Mouse (Mus musculus) G1E (cell line): ENCODE data around the gene Pdgfc. TPM values are rescaled to one million over a fixed set of nuclear protein-coding genes. Genes with fewer than 3 reads are reported as not detected.
A peak's percentile ranks its signal among the peaks of the same experiment; 100 is the strongest.

Source experiments
- ATAC-seq: 2 replicates; pipeline ENCODE4 v1.8.0; 2016; ENCODE audit warnings: mild to moderate bottlenecking; ENCODE audit not compliant: insufficient number of reproducible peaks, poor library complexity, low FRiP score, severe bottlenecking; ENCODE audit errors: extremely low read depth
- DNase-seq: peaks from one replicate; pipeline ENCODE4 v3.0.0; 2012; ENCODE audit warnings: low spot score
- H3K27me3 ChIP-seq: 2 replicates; pipeline ENCODE4 v1.6.1; 2012; ENCODE audit warnings: mild to moderate bottlenecking, low read length, inconsistent platforms; ENCODE audit not compliant: insufficient read depth
- H3K36me3 ChIP-seq: replicated peaks from 2 replicates; pipeline ENCODE3; 2012; ENCODE audit warnings: mild to moderate bottlenecking, inconsistent platforms
- H3K4me1 ChIP-seq: 2 replicates; pipeline ENCODE4 v1.6.1; 2012; ENCODE audit warnings: low read depth, low read length, inconsistent platforms, mixed read lengths; ENCODE audit not compliant: insufficient read depth
- H3K4me3 ChIP-seq: 2 replicates; pipeline ENCODE4 v1.5.1; 2012; ENCODE audit warnings: low read depth, mild to moderate bottlenecking, inconsistent platforms, low read length, moderate library complexity, mixed read lengths
- H3K9me3 ChIP-seq: replicated peaks from 2 replicates; pipeline ENCODE4 v1.6.1; 2012; ENCODE audit warnings: inconsistent platforms
- CTCF ChIP-seq: IDR thresholded peaks from 2 replicates; pipeline ENCODE4 v1.5.1; 2012; ENCODE audit warnings: low read depth, low read length, inconsistent platforms, mixed read lengths
- GATA1 ChIP-seq: IDR thresholded peaks from 2 replicates; pipeline ENCODE4 v1.6.1; 2012; ENCODE audit warnings: borderline replicate concordance, low read length, inconsistent platforms, mixed read lengths
- GATA2 ChIP-seq: IDR thresholded peaks from 2 replicates; pipeline ENCODE4 v1.6.1; 2012; ENCODE audit warnings: low read depth, low read length, inconsistent platforms, borderline replicate concordance
- POLR2AphosphoS5 ChIP-seq: IDR thresholded peaks from 2 replicates; pipeline ENCODE4 v1.6.1; 2012; ENCODE audit warnings: low read depth, low read length, inconsistent platforms; ENCODE audit not compliant: insufficient replicate concordance
- TAL1 ChIP-seq: conservative IDR thresholded peaks from 2 replicates; pipeline ENCODE4 v1.6.1; 2012; ENCODE audit warnings: low read depth, low read length, inconsistent platforms, mixed read lengths
- polyA plus RNA-seq: library from polyadenylated mRNA; stranded (reverse); fragments of >175 nt; gene quantifications from 2 replicates; pipeline ENCODE4 v1.2.3, GENCODE M21; 2012
- total RNA-seq, 2 experiments: library from RNA; stranded (forward) in 1 of 2; stranded (reverse) in 1 of 2; fragments of 200-1000 nt in 1 of 2; fragments of >200 nt in 1 of 2; fragmentation: Nextera tagmentation in 1 of 2; gene quantifications; 2 replicates each; pipeline ENCODE4 v1.2.3; 2014 to 2017

The Pdgfc gene
- total and polyA plus RNA-seq, 3 experiments, result 0.16 to 5.1 TPM; not detected in 1

- Histone ChIP-seq H3K27me3 (no peaks in the 10 kb centered on the region), H3K36me3 (no peaks in the 10 kb centered on the region), H3K9me3 (no peaks in the 10 kb centered on the region), H3K4me1 (no peaks in the 10 kb centered on the region), H3K4me3 (no peak overlapping the region)
- ATAC-seq (no peak), DNase-seq (no peak)
- TF ChIP-seq TAL1, result no peak
- no peak for TF ChIP-seq CTCF
- no peak for TF ChIP-seq GATA2
- no peak for TF ChIP-seq POLR2AphosphoS5
- TF ChIP-seq GATA1, result no peak
Measured at GRCm38 (mm10) chr3:81030311-81030710, 5.9 kb upstream of the Pdgfc start.

- Histone ChIP-seq H3K27me3 (peaks cover 5% of the 10 kb centered on the region; the same call in 1 of the 2 replicates), H3K36me3 (no peaks in the 10 kb centered on the region), H3K4me3 (no peak overlapping the region), H3K4me1 (no peaks in the 10 kb centered on the region), H3K9me3 (peaks cover 5% of the 10 kb centered on the region; the same call in 1 of the 2 replicates)
- ATAC-seq (no peak), DNase-seq (no peak)
- TF ChIP-seq TAL1 (no peak), GATA2 (no peak), CTCF (no peak), GATA1 (no peak), POLR2AphosphoS5 (no peak)
Measured at GRCm38 (mm10) chr3:81032014-81032413, 4.2 kb upstream of the Pdgfc start.

GRCm38 (mm10) chr3:81034336-81035102 lies 1.7 kb upstream of the Pdgfc start:
- Histone ChIP-seq H3K27me3 (peaks cover 11% of the 10 kb centered on the region; the same call in 1 of the 2 replicates), H3K4me3 (no peak overlapping the region), H3K9me3 (peaks cover 10% of the 10 kb centered on the region), H3K4me1 (no peaks in the 10 kb centered on the region), H3K36me3 (no peaks in the 10 kb centered on the region)
- TF ChIP-seq GATA1 (no peak), TAL1 (no peak), GATA2 (no peak), POLR2AphosphoS5 (no peak), CTCF (no peak)
- DNase-seq (no peak), ATAC-seq (no peak)

- DNase-seq, result no peak
- no peaks in the 10 kb centered on the region for H3K4me1 ChIP-seq
- no peak for ATAC-seq
- H3K36me3 ChIP-seq, result no peaks in the 10 kb centered on the region
- H3K27me3 ChIP-seq, result peaks cover 11% of the 10 kb centered on the region; the same call in 1 of the 2 replicates
- peaks cover 10% of the 10 kb centered on the region for H3K9me3 ChIP-seq
- H3K4me3 ChIP-seq, result no peak overlapping the region
- no peak for TF ChIP-seq CTCF
Measured at GRCm38 (mm10) chr3:81036554-81037311, 517 bp downstream of the Pdgfc start.

GRCm38 (mm10) chr3:81037312-81037859 lies 1.2 kb downstream of the Pdgfc start:
- H3K9me3 ChIP-seq, result peaks cover 10% of the 10 kb centered on the region
- no peaks in the 10 kb centered on the region for H3K36me3 ChIP-seq
- peaks cover 11% of the 10 kb centered on the region; the same call in 1 of the 2 replicates for H3K27me3 ChIP-seq
- TF ChIP-seq TAL1, result no peak
- no peak for TF ChIP-seq GATA2
- TF ChIP-seq GATA1, result no peak
- TF ChIP-seq POLR2AphosphoS5, result no peak
- no peak for TF ChIP-seq CTCF
- DNase-seq (no peak), ATAC-seq (no peak)
- H3K4me1 ChIP-seq, result no peaks in the 10 kb centered on the region
- H3K4me3 ChIP-seq, result no peak overlapping the region

- no peak for ATAC-seq
- no peak overlapping the region for H3K4me3 ChIP-seq
- no peaks in the 10 kb centered on the region for H3K36me3 ChIP-seq
- H3K27me3 ChIP-seq, result peaks cover 11% of the 10 kb centered on the region; the same call in 1 of the 2 replicates
- peaks cover 10% of the 10 kb centered on the region for H3K9me3 ChIP-seq
- H3K4me1 ChIP-seq, result no peaks in the 10 kb centered on the region
- no peak for TF ChIP-seq POLR2AphosphoS5
- TF ChIP-seq CTCF, result 0 out of 2 replicates have a peak, but pooled peaks have one; percentile 5
- TF ChIP-seq GATA2, result no peak
- no peak for DNase-seq
Measured at GRCm38 (mm10) chr3:81039131-81039653, 3.0 kb downstream of the Pdgfc start.
